ENCODE assay signal across 30 mouse cellular contexts in genomic region chr9:62618994-62619393, GRCm38 (mm10). TPM values are rescaled to one million over a fixed set of nuclear protein-coding genes. Genes with fewer than 3 reads are reported as not detected.
"Had no signal": no experiment of that assay in that cellular context is flagged by ENCODE, and none has a peak within 500 bp of the region (broad histone marks: within the 10 kb centered on the region; RNA-seq: fewer than 3 reads in every experiment).

No protein-coding gene starts in this region.

- H3K4me1 ChIP-seq: forebrain, embryonic 15.5 days had no signal

- H3K9ac ChIP-seq: embryonic facial prominence, embryonic 12.5 days; embryonic facial prominence, embryonic 13.5 days; embryonic facial prominence, embryonic 15.5 days; forebrain, embryonic 12.5 days; forebrain, embryonic 13.5 days; forebrain, embryonic 15.5 days; forebrain, postnatal 0 days had no signal

- ATAC-seq: forebrain, embryonic 13.5 days; forebrain, embryonic 14.5 days; forebrain, embryonic 15.5 days; forebrain, embryonic 16.5 days; forebrain, postnatal 0 days had no signal

- DNase-seq: cerebellum, adult 2 months; cerebellum, adult 8-10 months; cerebellum, adult 9-10 months; cerebellum, adult 9-11 months; cerebellum, postnatal 10 days; cerebellum, postnatal 14 days; cerebellum, postnatal 25 days; cerebellum, postnatal 36 days; embryo, embryonic 11 days; forebrain, postnatal 0 days; gastrocnemius, adult 2 months; gastrocnemius, postnatal 10 days; gastrocnemius, postnatal 14 days; gastrocnemius, postnatal 25 days; gastrocnemius, postnatal 36 days; heart, adult 18-20 months; heart, adult 2 months had no signal

- H3K4me2 ChIP-seq: embryonic facial prominence, embryonic 12.5 days; embryonic facial prominence, embryonic 13.5 days; embryonic facial prominence, embryonic 15.5 days; forebrain, embryonic 12.5 days; forebrain, embryonic 13.5 days; forebrain, embryonic 15.5 days had no signal

- H3K9me3 ChIP-seq: embryonic facial prominence, embryonic 10.5 days; embryonic facial prominence, embryonic 12.5 days; embryonic facial prominence, embryonic 13.5 days; embryonic facial prominence, embryonic 15.5 days; forebrain, embryonic 10.5 days; forebrain, embryonic 12.5 days; forebrain, embryonic 13.5 days; forebrain, embryonic 15.5 days had no signal

- H3K4me3 ChIP-seq: embryonic facial prominence, embryonic 10.5 days; embryonic facial prominence, embryonic 12.5 days; embryonic facial prominence, embryonic 13.5 days; embryonic facial prominence, embryonic 15.5 days; erythroblast, embryonic 14.5 days; forebrain, embryonic 10.5 days; forebrain, embryonic 12.5 days; forebrain, embryonic 13.5 days; forebrain, embryonic 15.5 days; gastrocnemius, adult 2 months; heart, adult 2 months had no signal

- H3K27me3 ChIP-seq: embryonic facial prominence, embryonic 12.5 days; embryonic facial prominence, embryonic 13.5 days; embryonic facial prominence, embryonic 15.5 days; forebrain, embryonic 12.5 days; forebrain, embryonic 13.5 days; forebrain, embryonic 15.5 days had no signal

- H3K36me3 ChIP-seq: embryonic facial prominence, embryonic 10.5 days; embryonic facial prominence, embryonic 12.5 days; embryonic facial prominence, embryonic 13.5 days; embryonic facial prominence, embryonic 15.5 days; forebrain, embryonic 10.5 days; forebrain, embryonic 12.5 days; forebrain, embryonic 15.5 days had no signal

- H3K27ac ChIP-seq: embryonic facial prominence, embryonic 10.5 days; embryonic facial prominence, embryonic 12.5 days; embryonic facial prominence, embryonic 13.5 days; embryonic facial prominence, embryonic 15.5 days; forebrain, embryonic 10.5 days; forebrain, embryonic 12.5 days; forebrain, embryonic 13.5 days; forebrain, embryonic 15.5 days; gastrocnemius, adult 2 months; heart, adult 2 months had no signal

RNA-seq across cellular contexts. Expression of gene Itga11, which starts 58.6 kb away (rescaled TPM):
- total RNA-seq: common myeloid progenitor, adult 5-6 weeks; granulocyte monocyte progenitor cell, adult 5-6 weeks had no signal
- polyA plus RNA-seq: erythroblast, embryonic 14.5 days had no signal
